Mouse (Mus musculus) megakaryocyte, embryonic 14.5 days (primary cell): ENCODE results near the gene Bco1. TPM values are rescaled to one million over a fixed set of nuclear protein-coding genes. Genes with fewer than 3 reads are reported as not detected.

Experiments used
- H3K27me3 ChIP-seq: replicated peaks from 2 replicates; pipeline ENCODE3; 2012; ENCODE audit warnings: inconsistent platforms
- H3K36me3 ChIP-seq: replicated peaks from 2 replicates; pipeline ENCODE3; 2012; ENCODE audit warnings: low read length, inconsistent platforms, mixed read lengths
- H3K4me1 ChIP-seq: 2 replicates; pipeline ENCODE4 v1.6.1; 2012; ENCODE audit warnings: inconsistent platforms
- H3K4me3 ChIP-seq: replicated peaks from 2 replicates; pipeline ENCODE3; 2012; ENCODE audit warnings: moderate library complexity, mild to moderate bottlenecking, inconsistent platforms
- H3K9me3 ChIP-seq: 2 replicates; pipeline ENCODE4 v1.6.1; 2012; ENCODE audit warnings: inconsistent platforms
- FLI1 ChIP-seq: IDR thresholded peaks from 2 replicates; pipeline ENCODE4 v1.6.1; 2012; ENCODE audit warnings: low read length, inconsistent platforms, mixed read lengths
- GATA1 ChIP-seq: IDR thresholded peaks from 3 replicates; pipeline ENCODE4 v1.6.1; 2012; ENCODE audit warnings: mixed read lengths, low read length, inconsistent platforms, borderline replicate concordance
- polyA plus RNA-seq: library from polyadenylated mRNA; stranded (reverse); fragments of >175 nt; gene quantifications from 2 replicates; pipeline ENCODE4 v1.2.3, GENCODE M21; 2012; ENCODE audit warnings: low replicate concordance; ENCODE audit not compliant: insufficient read depth

Bco1 gene
- polyA plus RNA-seq, 1 experiment, result 0.30 TPM

GRCm38 (mm10) chr8:117061180-117061880 is 34.3 kb upstream of the Bco1 start:
- Histone ChIP-seq H3K36me3 (peaks cover 4% of the 10 kb centered on the region), H3K4me3 (no peak overlapping the region), H3K4me1 (peaks cover 12% of the 10 kb centered on the region; the same call in 1 of the 2 replicates), H3K9me3 (peaks cover 14% of the 10 kb centered on the region), H3K27me3 (peaks cover 51% of the 10 kb centered on the region)
- TF ChIP-seq FLI1, result no peak
- TF ChIP-seq GATA1, result no peak

GRCm38 (mm10) chr8:117066955-117067354 is 28.7 kb upstream of the Bco1 start:
- Histone ChIP-seq H3K36me3 (peaks cover 12% of the 10 kb centered on the region), H3K9me3 (peaks cover 22% of the 10 kb centered on the region), H3K4me1 (peaks cover 43% of the 10 kb centered on the region), H3K27me3 (peaks cover 31% of the 10 kb centered on the region), H3K4me3 (peak overlapping the region; percentile 67)
- TF ChIP-seq GATA1 (no peak), FLI1 (no peak)

- Histone ChIP-seq H3K4me3 (no peak overlapping the region), H3K4me1 (peaks cover 47% of the 10 kb centered on the region), H3K36me3 (peaks cover 11% of the 10 kb centered on the region), H3K27me3 (peaks cover 31% of the 10 kb centered on the region), H3K9me3 (peaks cover 20% of the 10 kb centered on the region)
- no peak for TF ChIP-seq GATA1
Measured at GRCm38 (mm10) chr8:117067396-117067795, 28.3 kb upstream of the Bco1 start.

- Histone ChIP-seq H3K9me3 (peaks cover 13% of the 10 kb centered on the region), H3K4me1 (peaks cover 50% of the 10 kb centered on the region), H3K27me3 (peaks cover 31% of the 10 kb centered on the region), H3K4me3 (no peak overlapping the region), H3K36me3 (peaks cover 10% of the 10 kb centered on the region)
- no peak for TF ChIP-seq FLI1
- TF ChIP-seq GATA1, result no peak
Measured at GRCm38 (mm10) chr8:117068294-117068693, 27.4 kb upstream of the Bco1 start.

- Histone ChIP-seq H3K27me3 (peaks cover 17% of the 10 kb centered on the region), H3K4me3 (no peak overlapping the region), H3K9me3 (peaks cover 11% of the 10 kb centered on the region), H3K4me1 (peaks cover 59% of the 10 kb centered on the region), H3K36me3 (peaks cover 10% of the 10 kb centered on the region)
- TF ChIP-seq GATA1 (no peak), FLI1 (no peak)
Measured at GRCm38 (mm10) chr8:117069708-117070107, 25.9 kb upstream of the Bco1 start.

- Histone ChIP-seq H3K36me3 (peaks cover 10% of the 10 kb centered on the region), H3K4me3 (peak overlapping the region; percentile 76), H3K27me3 (peaks cover 19% of the 10 kb centered on the region), H3K4me1 (peaks cover 83% of the 10 kb centered on the region), H3K9me3 (peaks cover 11% of the 10 kb centered on the region)
- TF ChIP-seq FLI1, result no peak
- TF ChIP-seq GATA1, result no peak
Measured at GRCm38 (mm10) chr8:117074350-117075182, 21.1 kb upstream of the Bco1 start.

GRCm38 (mm10) chr8:117078367-117078926 is 17.2 kb upstream of the Bco1 start:
- TF ChIP-seq GATA1, result no peak
- no peak for TF ChIP-seq FLI1
- H3K36me3 ChIP-seq, result no peaks in the 10 kb centered on the region
- peaks cover 41% of the 10 kb centered on the region for H3K27me3 ChIP-seq
- H3K4me1 ChIP-seq, result peaks cover 94% of the 10 kb centered on the region
- no peaks in the 10 kb centered on the region for H3K9me3 ChIP-seq
- no peak overlapping the region for H3K4me3 ChIP-seq

GRCm38 (mm10) chr8:117079652-117080051 is 16.0 kb upstream of the Bco1 start:
- Histone ChIP-seq H3K36me3 (no peaks in the 10 kb centered on the region), H3K27me3 (peaks cover 41% of the 10 kb centered on the region), H3K4me3 (no peak overlapping the region), H3K4me1 (peaks cover 96% of the 10 kb centered on the region), H3K9me3 (no peaks in the 10 kb centered on the region)
- TF ChIP-seq GATA1, result no peak
- TF ChIP-seq FLI1, result no peak

GRCm38 (mm10) chr8:117082399-117082872 is 13.2 kb upstream of the Bco1 start, which contains the start of gene Pkd1l2:
Gene Pkd1l2 (minus strand): TSS chr8:117082449.
- Histone ChIP-seq H3K9me3 (peaks cover 10% of the 10 kb centered on the region), H3K36me3 (peaks cover 8% of the 10 kb centered on the region), H3K4me1 (peaks cover 96% of the 10 kb centered on the region), H3K4me3 (peak within 1 kb of the TSS; percentile 84), H3K27me3 (peaks cover 34% of the 10 kb centered on the region)
- no peak for TF ChIP-seq FLI1
- no peak for TF ChIP-seq GATA1

GRCm38 (mm10) chr8:117082947-117083559 is 12.6 kb upstream of the Bco1 start:
- peak overlapping the region; percentile 84 for H3K4me3 ChIP-seq
- peaks cover 91% of the 10 kb centered on the region for H3K4me1 ChIP-seq
- no peak for TF ChIP-seq FLI1
- no peak; the same call in 2 of the 3 replicates for TF ChIP-seq GATA1
- peaks cover 8% of the 10 kb centered on the region for H3K36me3 ChIP-seq
- peaks cover 12% of the 10 kb centered on the region for H3K9me3 ChIP-seq
- peaks cover 31% of the 10 kb centered on the region for H3K27me3 ChIP-seq
